Mouse (Mus musculus) embryonic facial prominence, embryonic 11.5 days (tissue): ENCODE results near the gene Ankrd52. TPM values are rescaled to one million over a fixed set of nuclear protein-coding genes. Genes with fewer than 3 reads are reported as not detected.

Source experiments
- ATAC-seq: fragments of 200-750 bp; cut with Nextera tagmentation; replicated peaks from 2 replicates; pipeline ENCODE4 v1.8.0; 2017; ENCODE audit warnings: low read depth; ENCODE audit not compliant: insufficient number of reproducible peaks, low FRiP score, low TSS enrichment
- DNase-seq: peaks from one replicate; pipeline ENCODE4 v3.0.0-alpha.2; 2015; ENCODE audit warnings: low spot score
- H3K27ac ChIP-seq: fragments of 300-500 bp; sonication (generic); replicated peaks from 2 replicates; pipeline ENCODE4 v1.5.1; 2014; ENCODE audit warnings: mild to moderate bottlenecking, low read depth, low read length, control low read depth
- H3K27me3 ChIP-seq: fragments of 300-500 bp; sonication (generic); 2 replicates; pipeline ENCODE4 v1.6.1; 2014; ENCODE audit warnings: mild to moderate bottlenecking, low read length, moderate library complexity, mixed read lengths; ENCODE audit not compliant: control insufficient read depth, insufficient read depth
- H3K36me3 ChIP-seq: fragments of 300-500 bp; sonication (generic); replicated peaks from 2 replicates; pipeline ENCODE4 v1.6.1; 2014; ENCODE audit warnings: low read depth, mild to moderate bottlenecking, low read length, moderate library complexity, mixed read lengths; ENCODE audit not compliant: control insufficient read depth, insufficient read depth
- H3K4me1 ChIP-seq: fragments of 300-500 bp; sonication (generic); 2 replicates; pipeline ENCODE4 v1.6.1; 2014; ENCODE audit warnings: low read length, mixed read lengths; ENCODE audit not compliant: control insufficient read depth, insufficient read depth
- H3K4me2 ChIP-seq: fragments of 300-500 bp; sonication (generic); 2 replicates; pipeline ENCODE4 v1.6.1; 2014; ENCODE audit warnings: low read depth, mild to moderate bottlenecking, control low read depth, low read length, moderate library complexity
- H3K4me3 ChIP-seq: fragments of 300-500 bp; sonication (generic); 2 replicates; pipeline ENCODE4 v1.5.1; 2014; ENCODE audit warnings: low read depth, low read length, control low read depth
- H3K9ac ChIP-seq: fragments of 300-500 bp; sonication (generic); replicated peaks from 2 replicates; pipeline ENCODE4 v1.6.1; 2014; ENCODE audit warnings: mild to moderate bottlenecking, control low read depth, low read length
- H3K9me3 ChIP-seq: fragments of 300-500 bp; sonication (generic); replicated peaks from 2 replicates; pipeline ENCODE4 v1.6.1; 2016; ENCODE audit warnings: mild to moderate bottlenecking, low read length, inconsistent platforms, mixed read lengths; ENCODE audit not compliant: control insufficient read depth
- WGBS: fragments of 180-500 bp; shearing (Covaris S2); extraction: QIAGEN DNeasy Blood & Tissue Kit; methylation state at CpG from one replicate; pipeline ENCODE4 v1.1.7; 2014; 5-methylcytosine and 5-hydroxymethylcytosine counted together
- polyA plus RNA-seq: library from polyadenylated mRNA; unstranded; fragments of >200 nt; fragmentation: Nextera tagmentation; extraction: Ambion mirVana; gene quantifications from 2 replicates; pipeline ENCODE4 v1.2.1, GENCODE M21; 2014

The Ankrd52 gene
- polyA plus RNA-seq, 1 experiment from 2014 or later: 9.3 TPM

DNA sequence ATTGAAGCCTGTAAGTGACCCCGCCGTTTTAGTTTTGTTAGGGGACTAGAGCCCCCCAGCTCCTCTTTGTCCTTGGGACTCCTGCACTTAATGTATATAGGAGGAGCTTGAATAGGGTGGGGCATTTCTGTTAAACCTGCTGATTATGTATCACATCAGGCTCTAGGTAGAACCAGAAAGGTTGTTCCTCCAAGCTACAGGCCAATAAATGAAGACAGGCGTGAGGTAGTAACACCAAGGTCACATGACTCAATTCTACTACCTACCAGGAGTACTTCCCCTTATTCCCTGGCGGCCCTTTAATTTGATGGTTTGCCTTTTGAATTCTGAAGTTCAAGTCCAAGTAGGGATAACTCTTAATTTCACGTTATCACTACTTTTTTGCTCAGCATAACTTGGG is 38.5 kb upstream of the Ankrd52 start:
- H3K36me3 ChIP-seq: no peaks in the 10 kb centered on the region
- H3K9ac ChIP-seq: peak overlapping the region; percentile 85
- ATAC-seq (no peak), DNase-seq (no peak)
- H3K4me2 ChIP-seq: peak overlapping the region; percentile 66
- H3K4me3 ChIP-seq: peak overlapping the region; percentile 86
- no peaks in the 10 kb centered on the region for H3K9me3 ChIP-seq
- H3K27ac ChIP-seq: 0 out of 2 replicates have a peak overlapping the region, but pooled peaks have one; percentile 89
- H3K4me1 ChIP-seq: no peaks in the 10 kb centered on the region
- H3K27me3 ChIP-seq: no peaks in the 10 kb centered on the region
- WGBS: 20% methylated on average over 5 of the region's 5 CpGs

DNA sequence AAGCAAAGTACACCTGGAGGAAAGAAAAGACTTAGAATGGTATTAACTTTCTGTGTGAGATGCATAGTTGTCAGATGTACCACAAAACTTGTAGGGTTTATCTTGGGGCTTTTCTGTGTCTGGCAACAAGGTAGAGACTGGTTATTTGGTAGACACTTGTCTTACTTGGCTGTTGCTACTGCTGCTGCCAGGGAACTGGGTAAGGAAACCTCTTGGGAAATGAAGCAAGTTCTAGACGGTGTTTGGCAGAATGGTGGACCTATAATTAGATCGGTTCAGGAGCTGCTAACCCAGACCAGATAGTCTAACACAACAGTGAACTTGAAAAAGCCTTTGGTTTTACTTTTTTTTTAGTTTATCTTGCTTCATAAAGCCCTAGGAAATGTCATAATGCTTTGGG is 38.0 kb upstream of the Ankrd52 start:
- ATAC-seq (no peak), DNase-seq (no peak)
- Histone ChIP-seq H3K9me3 (no peaks in the 10 kb centered on the region), H3K4me2 (peak overlapping the region; percentile 66; the same call in 1 of the 2 replicates), H3K4me1 (no peaks in the 10 kb centered on the region), H3K4me3 (peak overlapping the region; percentile 86; the same call in 1 of the 2 replicates), H3K27ac (no peak overlapping the region), H3K9ac (no peak overlapping the region), H3K27me3 (no peaks in the 10 kb centered on the region), H3K36me3 (no peaks in the 10 kb centered on the region)
- WGBS: 72% methylated on average over 2 of the region's 2 CpGs

DNA sequence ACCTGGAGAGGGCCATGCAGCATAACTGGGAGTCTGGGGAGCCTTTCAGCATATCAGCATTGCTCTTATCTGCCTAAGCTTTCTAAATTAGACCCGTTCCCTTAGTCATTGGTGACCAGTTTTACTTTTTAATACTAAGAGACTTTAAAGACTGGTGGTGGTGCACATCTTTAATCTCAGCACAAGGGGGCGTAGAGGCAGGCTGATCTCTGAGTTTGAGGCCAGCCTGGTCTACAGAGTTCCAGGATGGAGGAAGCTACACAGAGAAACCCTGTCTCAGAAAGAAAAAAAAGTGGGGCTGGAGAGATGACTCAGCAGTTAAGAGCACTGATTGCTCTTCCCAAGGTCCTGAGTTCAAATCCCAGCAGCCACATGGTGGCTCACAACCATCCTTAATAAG is 36.7 kb upstream of the Ankrd52 start:
- Histone ChIP-seq H3K9ac (no peak overlapping the region), H3K36me3 (no peaks in the 10 kb centered on the region), H3K9me3 (no peaks in the 10 kb centered on the region), H3K27ac (no peak overlapping the region), H3K4me3 (no peak overlapping the region), H3K27me3 (no peaks in the 10 kb centered on the region), H3K4me1 (no peaks in the 10 kb centered on the region), H3K4me2 (no peak overlapping the region)
- no peak for DNase-seq
- no peak for ATAC-seq
- 78% methylated on average over 2 of the region's 2 CpGs for WGBS

DNA sequence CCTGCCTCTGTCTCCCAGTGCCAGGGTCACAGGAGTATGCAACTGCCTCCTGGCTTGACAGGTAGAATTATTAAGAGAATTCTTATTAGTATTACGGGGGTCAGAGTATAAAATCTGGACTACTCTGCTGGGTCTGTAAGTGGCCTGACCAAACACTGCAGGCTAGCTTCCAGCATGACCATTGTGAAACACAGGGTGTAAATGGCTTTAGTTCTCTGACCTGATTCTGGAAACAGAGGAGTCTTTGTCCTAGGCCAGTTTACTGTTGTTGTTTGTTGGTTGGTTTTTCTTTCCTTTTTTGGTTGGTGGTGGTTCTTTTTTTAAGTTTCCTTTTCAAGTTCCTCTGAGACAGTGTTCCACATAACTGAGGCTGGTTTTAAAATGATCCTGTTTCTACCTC is 33.5 kb upstream of the Ankrd52 start:
- H3K27me3 ChIP-seq: no peaks in the 10 kb centered on the region
- H3K27ac ChIP-seq: no peak overlapping the region
- H3K4me2 ChIP-seq: no peak overlapping the region
- ATAC-seq: no peak
- H3K36me3 ChIP-seq: no peaks in the 10 kb centered on the region
- WGBS: 95% methylated on average over 1 of the region's 1 CpGs
- no peak overlapping the region for H3K4me3 ChIP-seq
- H3K4me1 ChIP-seq: no peaks in the 10 kb centered on the region
- no peak overlapping the region for H3K9ac ChIP-seq
- DNase-seq: no peak
- H3K9me3 ChIP-seq: no peaks in the 10 kb centered on the region

DNA sequence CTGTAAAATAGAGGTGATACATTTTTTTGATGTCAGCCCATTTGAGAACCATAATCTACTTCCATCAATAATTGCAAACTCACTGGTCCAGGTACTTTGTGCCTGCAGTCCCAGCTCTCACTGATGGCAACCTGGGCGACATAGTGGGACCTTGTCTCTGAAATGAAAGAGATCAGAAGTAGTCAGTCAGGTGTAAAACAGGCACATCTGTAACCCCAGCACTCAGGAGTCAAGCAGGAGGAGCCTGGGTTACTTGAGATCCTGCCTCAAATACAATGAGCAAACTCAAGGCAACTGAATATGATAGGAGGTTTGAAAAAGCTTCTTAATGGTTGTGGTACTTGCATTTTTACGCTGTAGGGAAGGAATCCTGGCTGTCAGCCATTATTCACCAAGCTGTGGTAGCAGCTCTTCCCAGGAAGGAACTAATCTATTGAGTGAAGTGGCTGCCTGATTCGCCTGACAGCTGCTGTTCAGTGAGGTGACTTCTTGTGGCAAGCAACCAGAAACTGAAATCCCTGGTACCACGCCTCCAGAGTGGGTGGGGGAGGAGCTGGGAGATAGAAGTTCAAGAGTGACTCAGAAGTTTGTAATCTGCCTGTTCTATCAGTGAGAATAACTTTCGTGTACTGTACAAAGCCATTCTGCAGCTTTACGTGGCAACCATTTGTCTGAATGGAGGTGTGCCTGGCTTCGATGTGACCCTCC is 32.2 kb upstream of the Ankrd52 start:
- no peaks in the 10 kb centered on the region for H3K36me3 ChIP-seq
- DNase-seq (peak; percentile 25), ATAC-seq (no peak; the same call in 1 of the 2 replicates)
- H3K9me3 ChIP-seq: no peaks in the 10 kb centered on the region
- H3K27me3 ChIP-seq: no peaks in the 10 kb centered on the region
- H3K27ac ChIP-seq: no peak overlapping the region
- no peaks in the 10 kb centered on the region for H3K4me1 ChIP-seq
- 72% methylated on average over 7 of the region's 7 CpGs for WGBS
- H3K4me2 ChIP-seq: no peak overlapping the region
- no peak overlapping the region for H3K4me3 ChIP-seq
- no peak overlapping the region for H3K9ac ChIP-seq

DNA sequence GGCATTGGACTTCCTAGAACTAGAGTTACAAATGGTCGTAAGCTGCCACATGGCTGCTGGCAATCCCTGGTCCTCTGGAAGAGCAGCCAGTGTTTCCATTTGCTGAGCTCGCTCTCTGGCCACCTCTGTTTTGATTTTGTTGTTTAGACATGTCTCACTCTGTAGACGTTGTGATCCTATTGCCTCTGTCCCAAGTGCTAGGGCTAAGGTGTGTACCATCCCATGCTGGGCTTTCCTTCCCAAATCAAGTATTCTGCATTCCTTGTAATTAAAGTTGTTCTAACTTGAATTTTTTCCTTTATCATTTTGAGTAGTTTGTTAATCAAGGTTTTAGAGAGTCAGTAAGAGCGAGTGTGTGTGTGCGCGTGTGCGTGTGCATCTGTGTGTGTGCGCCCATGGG is 29.4 kb upstream of the Ankrd52 start:
- Histone ChIP-seq H3K27me3 (no peaks in the 10 kb centered on the region), H3K4me2 (no peak overlapping the region), H3K9ac (no peak overlapping the region), H3K4me3 (no peak overlapping the region), H3K9me3 (no peaks in the 10 kb centered on the region), H3K27ac (no peak overlapping the region), H3K4me1 (no peaks in the 10 kb centered on the region), H3K36me3 (peaks cover 12% of the 10 kb centered on the region)
- WGBS: 91% methylated on average over 8 of the region's 8 CpGs
- DNase-seq (no peak), ATAC-seq (no peak)

DNA sequence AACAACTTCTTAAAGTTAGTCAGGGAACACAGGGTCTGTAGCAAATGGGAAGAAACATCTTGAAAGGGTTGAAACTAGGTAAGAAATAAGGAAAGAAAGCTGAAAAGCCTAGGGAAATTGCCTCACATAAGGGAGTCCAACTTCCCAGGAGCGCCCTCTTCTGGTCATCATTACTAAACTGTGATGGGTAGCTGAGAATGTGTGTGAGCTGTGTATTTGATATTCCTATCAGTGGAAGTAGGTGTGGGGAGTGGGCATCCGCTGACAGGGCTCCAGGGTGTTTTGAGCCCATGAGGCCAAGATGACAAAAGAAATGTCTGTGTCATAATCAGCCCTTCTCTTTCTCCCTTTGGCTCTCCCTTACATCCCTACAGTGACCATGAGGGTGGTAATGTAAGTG is 18.1 kb upstream of the Ankrd52 start:
- H3K27me3 ChIP-seq: no peaks in the 10 kb centered on the region
- peaks cover 13% of the 10 kb centered on the region for H3K36me3 ChIP-seq
- 58% methylated on average over 2 of the region's 2 CpGs for WGBS
- no peaks in the 10 kb centered on the region for H3K9me3 ChIP-seq
- no peak overlapping the region for H3K27ac ChIP-seq
- H3K9ac ChIP-seq: no peak overlapping the region
- no peaks in the 10 kb centered on the region for H3K4me1 ChIP-seq
- no peak for ATAC-seq
- DNase-seq: peak; percentile 73
- H3K4me2 ChIP-seq: no peak overlapping the region
- no peak overlapping the region for H3K4me3 ChIP-seq

DNA sequence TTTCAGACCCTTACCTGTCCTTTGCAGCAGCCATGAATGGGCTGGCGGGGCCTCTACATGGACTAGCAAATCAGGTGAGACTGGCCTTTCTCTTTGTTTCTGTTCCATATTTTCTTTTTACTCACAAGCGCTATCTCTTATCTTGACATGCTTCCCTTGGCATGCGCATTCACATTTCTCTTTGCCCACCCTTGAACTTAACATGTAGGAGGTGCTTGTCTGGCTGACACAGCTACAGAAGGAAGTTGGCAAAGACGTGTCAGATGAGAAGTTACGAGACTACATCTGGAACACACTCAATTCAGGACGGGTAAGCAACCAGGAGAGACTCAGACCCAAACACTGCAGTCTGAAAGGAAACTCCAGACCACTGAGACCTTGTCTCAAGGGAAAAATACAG is 17.7 kb upstream of the Ankrd52 start:
- H3K4me3 ChIP-seq: no peak overlapping the region
- H3K9ac ChIP-seq: no peak overlapping the region
- 92% methylated on average over 6 of the region's 6 CpGs for WGBS
- H3K36me3 ChIP-seq: peaks cover 14% of the 10 kb centered on the region
- no peaks in the 10 kb centered on the region for H3K9me3 ChIP-seq
- H3K4me2 ChIP-seq: no peak overlapping the region
- no peaks in the 10 kb centered on the region for H3K27me3 ChIP-seq
- H3K4me1 ChIP-seq: no peaks in the 10 kb centered on the region
- DNase-seq (no peak), ATAC-seq (no peak)
- H3K27ac ChIP-seq: no peak overlapping the region
